Mouse (Mus musculus) liver, postnatal 0 days (tissue): ENCODE results near the gene Nedd4.

ENCODE experiments used
- CTCF ChIP-seq: sonication (generic); IDR thresholded peaks from 2 replicates; pipeline ENCODE4 v1.5.1; 2016; ENCODE audit warnings: antibody characterized with exemption, low read depth
- EP300 ChIP-seq: IDR thresholded peaks from 2 replicates; pipeline ENCODE4 v1.6.1; 2016; ENCODE audit warnings: antibody characterized with exemption, low read depth, mild to moderate bottlenecking

- TF ChIP-seq CTCF = no peak
- no peak for TF ChIP-seq EP300
Observed at GRCm38 (mm10) chr9:72656940-72657339, 5.2 kb upstream of the Nedd4 start.
